Mouse (Mus musculus): ENCODE results near the gene Krt28. TPM values are rescaled to one million over a fixed set of nuclear protein-coding genes. Genes with fewer than 3 reads are reported as not detected.

Gene Krt28
- total RNA-seq, 2 experiments from 2014 or later = not detected

DNA sequence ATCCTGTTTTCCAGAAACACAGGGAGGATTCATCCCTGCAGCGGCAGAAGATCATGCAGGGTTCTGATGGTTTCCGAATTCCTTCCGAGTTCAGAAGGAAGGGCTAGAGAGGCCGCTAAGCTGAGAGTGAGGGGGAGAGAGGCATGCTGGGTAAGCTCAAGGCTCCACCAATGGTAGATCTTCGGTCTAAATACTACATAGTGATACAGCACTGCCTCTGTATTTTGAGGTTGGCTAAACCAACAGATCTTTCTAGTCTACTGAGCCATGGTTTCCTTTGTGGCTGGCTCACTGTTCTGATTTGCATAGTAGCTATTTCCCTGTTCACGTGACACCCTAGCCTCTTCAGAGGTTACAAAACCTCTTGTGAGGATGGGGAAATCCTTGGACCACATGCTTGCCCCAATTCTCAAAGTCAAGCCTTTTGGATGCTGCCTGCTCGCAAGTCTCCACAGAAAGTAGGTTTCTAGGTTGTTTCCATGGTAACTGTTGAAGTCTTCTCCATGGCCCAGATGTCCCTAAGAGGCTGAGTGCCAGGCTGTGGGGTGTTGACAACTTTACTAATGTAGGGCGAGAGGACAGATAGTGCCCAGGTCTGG lies 4.8 kb downstream of the Krt28 start:
- no peak for DNase-seq
- intact Hi-C loops (cut with DNase I) = no loop called here

DNA sequence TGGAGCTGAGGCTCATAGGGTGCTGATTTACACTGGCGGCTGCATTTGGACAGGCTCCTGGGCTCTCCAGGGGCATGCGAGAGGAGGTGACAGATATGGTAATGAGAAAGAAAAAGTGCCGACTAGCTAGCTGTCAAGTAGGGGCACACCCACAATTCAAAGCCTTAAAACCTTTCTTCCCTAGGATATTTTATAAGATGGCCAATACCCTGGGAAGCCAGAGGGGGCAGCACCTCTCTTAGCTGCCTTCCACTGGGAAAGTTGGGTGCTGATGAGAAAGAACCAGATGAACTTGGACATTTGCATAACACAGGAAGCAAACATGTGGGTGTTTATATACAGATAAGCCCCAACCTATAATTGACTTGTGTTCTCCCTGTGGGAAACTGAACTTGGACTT lies 5.5 kb downstream of the Krt28 start:
- intact Hi-C loops (cut with DNase I) = no loop called here
- peak in 1 of 2 experiments; percentile 7 for DNase-seq

DNA sequence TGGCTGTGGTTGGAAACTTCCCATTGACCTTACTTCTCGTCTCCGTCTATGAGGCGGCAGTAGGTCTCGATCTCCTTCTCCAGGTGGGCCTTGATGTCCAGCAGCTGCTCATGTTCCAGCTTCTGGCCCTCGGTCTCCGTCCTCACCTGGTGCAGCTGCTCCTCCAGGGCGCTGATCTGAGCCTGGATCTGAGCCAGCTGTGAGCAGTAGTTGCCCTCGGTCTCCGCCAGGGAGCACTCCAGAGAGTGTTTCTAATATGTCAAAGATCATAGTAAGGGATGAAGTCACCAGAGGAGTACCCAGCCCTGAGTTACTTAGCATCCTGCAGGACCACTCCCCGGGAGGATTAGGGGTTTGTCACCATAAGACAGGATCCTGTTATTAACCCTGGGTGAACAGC lies 7.9 kb downstream of the Krt28 start:
- intact Hi-C loops (cut with DNase I) = no loop called here
- peak in 1 of 2 experiments; percentile 34 for DNase-seq

DNA sequence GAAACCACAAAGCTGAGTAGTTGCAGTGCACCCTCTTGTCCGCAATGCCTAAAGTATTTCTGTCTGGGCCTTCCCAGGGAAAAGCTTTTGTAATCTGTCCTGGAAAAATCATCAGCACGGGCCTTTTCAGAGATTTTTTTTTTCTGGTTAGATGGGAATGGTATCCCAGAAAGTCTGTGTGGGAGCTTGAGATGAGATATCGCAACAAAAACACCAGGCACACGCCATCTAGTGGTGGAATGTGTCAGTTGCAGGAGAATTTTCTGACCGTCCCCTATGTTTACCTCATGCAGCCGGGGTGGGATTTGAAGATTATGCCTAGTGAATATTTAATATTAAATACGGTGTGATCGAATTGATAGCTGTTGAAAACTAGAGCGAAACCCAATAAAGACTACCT lies 10.3 kb downstream of the Krt28 start:
- intact Hi-C loops (cut with DNase I) = no loop called here
- peak in 1 of 2 experiments; percentile 13 for DNase-seq

DNA sequence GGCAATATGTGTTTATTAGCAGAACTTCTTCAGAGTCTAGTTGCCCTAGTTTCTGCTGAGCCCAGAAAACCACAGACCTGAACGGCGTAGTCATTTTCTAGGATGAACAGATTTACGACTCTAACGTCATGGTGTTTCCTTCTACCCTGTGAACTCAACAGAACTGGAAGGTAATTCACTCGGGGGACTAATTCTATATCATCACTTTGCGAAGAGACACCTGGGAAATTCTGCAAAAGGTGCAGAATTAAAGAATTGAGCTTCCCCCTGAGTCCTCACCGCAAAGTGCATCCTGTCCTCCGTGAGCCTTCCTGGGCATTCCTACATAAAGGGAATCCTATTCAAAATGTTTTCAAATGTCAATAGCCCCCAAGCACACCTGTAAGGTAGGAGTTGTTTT lies 13.3 kb downstream of the Krt28 start:
- intact Hi-C loops (cut with DNase I) = no loop called here
- no peak for DNase-seq

DNA sequence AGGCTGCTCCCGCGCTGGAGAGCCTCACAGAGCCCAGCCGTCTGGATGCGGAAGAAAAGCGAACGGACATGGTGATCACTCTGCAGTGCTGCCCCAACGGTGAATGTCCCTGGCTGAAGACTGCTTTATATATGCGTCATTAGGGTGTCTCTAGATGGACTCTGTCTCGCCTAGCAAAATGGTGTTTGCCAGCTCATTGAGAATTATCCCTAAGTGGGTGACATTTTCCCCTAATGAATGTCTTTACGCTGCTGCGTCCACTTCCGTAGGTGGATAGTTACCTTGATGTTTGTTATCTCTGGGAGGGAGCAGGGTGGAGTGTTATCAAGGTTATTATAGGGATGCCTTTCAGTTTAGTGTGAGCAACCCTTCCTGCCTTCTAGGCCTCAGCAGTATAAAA lies 23.7 kb downstream of the Krt28 start, which contains the start of gene Krt27:
TSS of gene Krt27 (minus strand) at position 101 of the 400 bp plus-strand sequence.
- intact Hi-C loops (cut with DNase I) = no loop called here
- DNase-seq = no peak

DNA sequence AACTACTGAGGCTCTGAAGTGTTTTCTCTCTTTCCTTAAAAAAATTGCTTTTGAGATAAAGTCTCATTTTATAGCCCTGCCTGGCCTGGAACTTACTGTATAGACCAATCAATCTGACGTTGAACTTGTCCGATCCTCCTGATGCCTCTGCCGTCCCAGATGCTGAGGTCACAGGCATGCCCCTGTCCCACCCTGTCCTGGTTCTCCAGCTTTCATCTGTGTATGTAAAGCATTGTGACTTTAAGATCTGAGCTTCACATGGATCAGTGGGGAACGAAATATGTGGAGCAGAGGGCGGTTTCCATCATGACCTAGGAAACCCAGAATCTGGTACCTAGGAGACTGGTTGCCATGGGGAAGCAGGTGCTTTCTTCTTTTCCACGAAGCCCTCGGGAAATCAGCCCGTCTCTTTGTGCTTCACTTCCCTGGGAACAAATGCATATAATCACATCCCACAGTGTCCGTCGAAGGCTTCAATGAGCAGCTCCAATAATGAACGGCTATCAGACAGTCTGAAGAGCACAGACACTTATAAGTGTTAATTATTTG lies 35.3 kb downstream of the Krt28 start:
- intact Hi-C loops (cut with DNase I) = no loop called here
- DNase-seq = no peak

DNA sequence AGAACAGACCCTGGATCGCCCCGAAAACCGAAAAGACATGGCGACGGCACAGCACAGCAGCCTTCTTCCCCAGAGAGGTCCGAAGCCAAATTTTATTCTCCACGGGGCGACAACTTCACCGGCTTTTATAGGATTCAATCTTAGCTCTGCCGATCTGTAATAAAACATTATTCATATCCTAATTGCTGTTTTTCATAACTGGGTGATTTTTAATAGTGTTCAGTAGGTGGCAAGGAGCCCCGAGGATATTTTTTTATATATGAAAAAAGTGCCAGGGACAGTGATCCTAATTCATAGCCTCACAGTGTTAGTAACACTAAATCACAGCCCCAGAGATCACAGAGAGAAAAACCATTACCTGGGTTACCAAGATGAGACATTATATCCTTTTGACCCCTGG lies 36.8 kb downstream of the Krt28 start, which contains the start of gene Krt26:
TSS of gene Krt26 (minus strand) at position 101 of the 400 bp plus-strand sequence.
- intact Hi-C loops (cut with DNase I) = no loop called here
- no peak for DNase-seq

DNA sequence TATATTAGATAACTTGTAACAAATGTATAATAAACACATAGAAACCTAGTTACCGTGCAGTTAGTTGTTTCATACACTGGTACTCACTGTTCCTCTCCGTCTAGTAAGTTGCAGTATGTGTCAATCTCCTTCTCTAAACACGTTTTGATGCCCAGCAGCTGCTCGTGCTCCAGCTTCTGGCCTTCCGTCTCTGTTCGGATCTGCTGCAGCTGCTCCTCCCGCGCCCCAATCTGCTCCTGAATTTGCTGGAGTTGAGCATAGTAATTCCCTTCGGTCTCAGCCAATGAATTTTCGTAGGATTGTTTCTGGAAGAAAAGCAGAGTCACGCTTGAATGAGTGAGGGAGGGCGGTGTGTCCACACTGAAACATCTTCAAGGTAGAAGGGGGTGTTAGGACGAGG lies 41.3 kb downstream of the Krt28 start:
- intact Hi-C loops (cut with DNase I) = no loop called here
- DNase-seq = no peak

DNA sequence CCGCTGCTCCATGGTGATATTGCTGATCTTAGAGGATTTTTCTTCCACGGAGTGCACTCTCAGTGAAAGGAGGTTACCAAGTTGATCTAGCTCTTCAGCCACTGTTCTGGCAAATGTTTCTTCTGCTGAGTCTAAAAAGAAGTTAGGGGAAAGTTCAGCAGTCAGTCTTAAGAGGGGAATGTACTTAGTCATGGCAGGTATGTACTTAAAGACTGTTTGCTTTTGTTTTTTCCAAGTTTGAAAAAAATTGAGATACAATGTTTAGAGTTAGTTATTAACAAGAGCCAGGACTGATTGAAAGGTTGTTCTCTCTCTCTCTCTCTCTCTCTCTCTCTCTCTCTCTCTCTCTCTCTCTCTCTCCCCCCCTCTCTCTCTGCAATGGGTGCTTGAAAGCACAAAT lies 45.0 kb downstream of the Krt28 start:
- intact Hi-C loops (cut with DNase I) = no loop called here
- DNase-seq = no peak

DNA sequence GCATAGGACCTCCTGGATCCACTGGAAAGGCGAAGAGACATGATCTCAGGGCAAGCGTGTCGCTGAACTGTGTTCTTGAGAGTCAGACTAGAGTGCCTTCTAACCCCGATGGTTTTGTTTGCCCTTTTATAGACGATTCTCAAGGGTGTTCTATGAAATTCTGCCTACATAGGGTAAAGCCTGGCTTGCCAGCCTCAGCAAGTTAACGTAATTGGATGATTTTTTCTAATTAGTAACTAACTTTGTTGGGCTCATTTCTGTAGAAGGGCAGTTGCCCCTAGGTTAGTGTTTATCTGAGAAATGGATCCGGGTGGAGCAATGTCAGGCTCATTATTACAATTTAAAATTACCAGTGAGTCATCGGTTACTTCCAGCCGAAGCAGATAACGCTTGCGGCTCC lies 51.9 kb downstream of the Krt28 start, which contains the start of gene Krt25:
TSS of gene Krt25 (minus strand) at position 101 of the 400 bp plus-strand sequence.
- intact Hi-C loops (cut with DNase I) = no loop called here
- DNase-seq = no peak

DNA sequence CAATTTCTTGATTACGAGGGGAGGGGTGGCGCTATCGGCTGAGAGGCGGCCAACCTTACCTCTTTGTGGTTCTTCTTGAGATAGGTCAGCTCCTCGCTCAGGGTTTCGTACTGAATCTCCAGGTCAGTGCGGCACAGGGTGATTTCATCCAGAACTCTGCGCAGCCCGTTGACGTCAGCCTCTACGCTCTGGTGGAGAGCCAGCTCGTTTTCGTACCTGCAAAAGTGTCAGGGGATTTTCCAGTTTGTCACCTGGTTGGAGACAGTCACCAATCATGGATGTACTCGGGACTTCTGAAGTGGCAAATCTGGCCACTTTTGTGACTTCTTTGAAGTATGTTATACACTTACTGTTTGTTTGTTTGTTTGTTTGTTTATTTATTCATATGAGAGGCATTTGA lies 53.6 kb downstream of the Krt28 start:
- intact Hi-C loops (cut with DNase I) = no loop called here
- no peak for DNase-seq

DNA sequence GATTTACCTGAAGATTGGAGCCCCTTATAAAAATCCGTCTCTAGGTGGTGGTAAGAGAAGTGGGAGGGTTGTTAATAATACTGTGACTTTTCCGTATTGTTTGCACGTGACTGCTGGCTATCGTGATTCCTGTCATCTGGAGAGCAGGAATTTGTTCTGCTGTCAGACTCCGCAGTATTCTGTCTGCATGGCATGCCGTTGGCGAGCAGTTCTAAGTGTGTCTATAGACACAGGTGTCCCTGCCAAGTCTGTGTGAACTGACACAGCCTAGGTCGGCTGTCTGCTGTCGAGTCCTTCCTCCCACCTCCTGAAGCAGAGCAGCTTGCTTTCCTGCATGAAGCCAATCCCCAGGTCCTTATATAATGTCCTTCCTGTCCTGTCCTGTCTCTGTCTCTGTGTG lies 55.6 kb downstream of the Krt28 start:
- intact Hi-C loops (cut with DNase I) = no loop called here
- DNase-seq = peak in 1 of 2 experiments; percentile 20

DNA sequence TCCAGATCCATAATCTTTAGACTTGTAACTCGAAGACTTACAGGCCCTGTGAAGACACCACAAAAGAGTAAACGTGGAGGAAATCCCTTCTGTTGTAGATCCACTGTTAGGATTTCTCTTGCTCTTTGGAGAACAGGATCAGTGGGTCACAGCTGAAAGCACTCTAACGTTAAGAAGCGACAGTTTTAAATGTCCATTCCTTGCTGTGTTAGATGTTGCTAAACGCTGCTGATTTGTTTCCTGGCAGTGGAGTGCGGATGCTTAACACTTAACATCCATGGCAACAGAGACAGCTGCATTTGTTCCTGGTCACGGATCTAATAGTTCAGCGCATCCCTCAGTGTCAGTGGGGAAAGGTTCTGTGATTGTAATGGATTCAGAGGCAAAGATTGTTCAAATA lies 58.2 kb downstream of the Krt28 start:
- DNase-seq = no peak
- intact Hi-C loops (cut with DNase I) = no loop called here

Other genes starting within 250 kb of the Krt28 start
- gene Ccr7, start 219.8 kb downstream of the Krt28 start, total RNA-seq (2021) = under 1 TPM; 0.45 to 0.80 TPM
- 10 to 100 TPM; 49.2 to 55.7 TPM for gene Smarce1, start 143.9 kb downstream of the Krt28 start, total RNA-seq (2021)
- gene Krt222, start 130.8 kb downstream of the Krt28 start, total RNA-seq (2021) = 10 to 100 TPM; 22.2 to 26.2 TPM
- not detected for gene Krt24, start 89.6 kb downstream of the Krt28 start, total RNA-seq (2021)
- not detected for gene Krt25, start 52.0 kb downstream of the Krt28 start, total RNA-seq (2021)
- not detected for gene Krt26, start 36.9 kb downstream of the Krt28 start, total RNA-seq (2021)
- not detected for gene Krt27, start 23.8 kb downstream of the Krt28 start, total RNA-seq (2021)
- 1 to 10 TPM; 4.6 to 8.9 TPM for gene Krt10, start 14.5 kb upstream of the Krt28 start, total RNA-seq (2021)
- not detected for gene Krt12, start 47.4 kb upstream of the Krt28 start, total RNA-seq (2021)
- gene Krt20, start 63.2 kb upstream of the Krt28 start, total RNA-seq (2021) = under 1 TPM; 0.14 to 0.22 TPM
- gene Krt23, start 118.2 kb upstream of the Krt28 start, total RNA-seq (2021) = not detected
- not detected for gene Krt39, start 146.4 kb upstream of the Krt28 start, total RNA-seq (2021)
- gene Krt40, start 168.3 kb upstream of the Krt28 start, total RNA-seq (2021) = not detected
- not detected for gene Krtap3-3, start 176.0 kb upstream of the Krt28 start, total RNA-seq (2021)
- not detected for gene Krtap3-2, start 181.9 kb upstream of the Krt28 start, total RNA-seq (2021)
- gene Gm11939, start 184.6 kb upstream of the Krt28 start, total RNA-seq (2021) = not detected
- gene Krtap3-1, start 191.7 kb upstream of the Krt28 start, total RNA-seq (2021) = not detected
- not detected for gene Krtap1-5, start 206.1 kb upstream of the Krt28 start, total RNA-seq (2021)
- not detected for gene Krtap1-4, start 208.8 kb upstream of the Krt28 start, total RNA-seq (2021)
- not detected for gene Krtap1-3, start 216.4 kb upstream of the Krt28 start, total RNA-seq (2021)
- not detected for gene Krtap9-3, start 223.2 kb upstream of the Krt28 start, total RNA-seq (2021)
- gene Gm11938, start 228.4 kb upstream of the Krt28 start, total RNA-seq (2021) = not detected
- gene Gm11937, start 235.3 kb upstream of the Krt28 start, total RNA-seq (2021) = not detected
- not detected for gene Krtap2-4, start 239.9 kb upstream of the Krt28 start, total RNA-seq (2021)
- not detected for gene Gm11562, start 245.5 kb upstream of the Krt28 start, total RNA-seq (2021)